Mouse (Mus musculus) limb, embryonic 11.5 days (tissue): Measurements from ENCODE around the gene Zbtb3. TPM values are rescaled to one million over a fixed set of nuclear protein-coding genes. Genes with fewer than 3 reads are reported as not detected.
A peak's percentile ranks its signal among the peaks of the same experiment; 100 is the strongest.

Source experiments
- ATAC-seq: fragments of 200-750 bp; cut with Nextera tagmentation; 2 replicates; pipeline ENCODE4 v1.8.0; 2017; ENCODE audit warnings: low read depth; ENCODE audit not compliant: insufficient number of reproducible peaks, low FRiP score, low TSS enrichment
- DNase-seq: peaks from one replicate; pipeline ENCODE4 v3.0.0-alpha.2; 2015; ENCODE audit warnings: low spot score
- H3K27ac ChIP-seq: fragments of 300-500 bp; sonication (generic); replicated peaks from 2 replicates; pipeline ENCODE4 v1.5.1; 2014; ENCODE audit warnings: low read depth, mild to moderate bottlenecking, low read length
- H3K27me3 ChIP-seq: fragments of 300-500 bp; sonication (generic); 2 replicates; pipeline ENCODE4 v1.6.1; 2014; ENCODE audit warnings: mild to moderate bottlenecking, low read length, mixed read lengths; ENCODE audit not compliant: control insufficient read depth, insufficient read depth
- H3K36me3 ChIP-seq: fragments of 300-500 bp; sonication (generic); 2 replicates; pipeline ENCODE4 v1.6.1; 2014; ENCODE audit warnings: mild to moderate bottlenecking, low read length, moderate library complexity, mixed read lengths; ENCODE audit not compliant: control insufficient read depth, insufficient read depth
- H3K4me1 ChIP-seq: fragments of 300-500 bp; sonication (generic); 2 replicates; pipeline ENCODE4 v1.6.1; 2014; ENCODE audit warnings: low read length, mixed read lengths; ENCODE audit not compliant: control insufficient read depth, insufficient read depth
- H3K4me2 ChIP-seq: fragments of 300-500 bp; sonication (generic); 2 replicates; pipeline ENCODE4 v1.6.1; 2014; ENCODE audit warnings: low read depth, mild to moderate bottlenecking, moderate library complexity; ENCODE audit not compliant: severe bottlenecking
- H3K4me3 ChIP-seq: fragments of 300-500 bp; sonication (generic); 2 replicates; pipeline ENCODE4 v1.5.1; 2014; ENCODE audit warnings: low read depth, low read length
- H3K9ac ChIP-seq: fragments of 300-500 bp; sonication (generic); 2 replicates; pipeline ENCODE4 v1.6.1; 2014; ENCODE audit warnings: mild to moderate bottlenecking, low read length
- H3K9me3 ChIP-seq: fragments of 300-500 bp; sonication (generic); 2 replicates; pipeline ENCODE4 v1.6.1; 2016; ENCODE audit warnings: low read length; ENCODE audit not compliant: control insufficient read depth
- WGBS: fragments of 180-500 bp; shearing (Covaris S2); extraction: QIAGEN DNeasy Blood & Tissue Kit; methylation state at CpG from one replicate; pipeline ENCODE4 v1.1.7; 2014; 5-methylcytosine and 5-hydroxymethylcytosine counted together
- polyA plus RNA-seq: library from polyadenylated mRNA; unstranded; fragments of >200 nt; fragmentation: Nextera tagmentation; extraction: Ambion mirVana; gene quantifications from 2 replicates; pipeline ENCODE4 v1.2.1, GENCODE M21; 2014

The Zbtb3 gene
- polyA plus RNA-seq, 1 experiment from 2014 or later: 5.0 TPM

GRCm38 (mm10) chr19:8817001-8817400 lies 14.6 kb downstream of the Zbtb3 start:
- Histone ChIP-seq H3K4me2 (no peak overlapping the region), H3K27me3 (no peaks in the 10 kb centered on the region), H3K4me3 (0 out of 2 replicates have a peak overlapping the region, but pooled peaks have one; percentile 0), H3K36me3 (peaks cover 13% of the 10 kb centered on the region), H3K9ac (no peak overlapping the region), H3K4me1 (peaks cover 10% of the 10 kb centered on the region), H3K27ac (no peak overlapping the region), H3K9me3 (no peaks in the 10 kb centered on the region)
- ATAC-seq: no peak
- 91% methylated on average over 3 of the region's 3 CpGs for WGBS
- no peak for DNase-seq

DNA sequence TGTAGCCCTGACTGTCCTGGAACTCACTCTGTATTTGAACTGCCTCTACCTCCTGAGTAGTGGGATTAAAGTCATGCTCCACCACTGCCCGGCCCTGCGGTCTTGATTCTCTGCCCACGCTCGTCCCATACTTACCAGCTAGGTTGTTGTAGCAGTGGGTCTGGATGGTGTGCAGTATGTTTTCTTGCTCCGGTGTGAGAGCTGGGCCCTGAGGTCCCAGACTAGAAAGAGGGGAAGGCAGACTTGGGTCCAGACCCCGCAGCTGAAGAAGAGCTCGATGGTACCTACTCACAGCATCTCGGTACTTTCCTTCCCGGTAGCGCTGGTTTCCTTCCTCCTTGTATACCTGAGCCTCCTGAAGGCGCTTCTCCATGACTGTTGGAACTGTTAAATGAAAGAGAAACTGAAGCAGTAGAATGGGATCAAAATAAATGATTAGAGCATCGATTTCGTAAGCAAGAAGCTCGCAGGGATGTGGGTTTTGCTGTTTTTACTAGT lies 16.0 kb downstream of the Zbtb3 start:
- Histone ChIP-seq H3K4me2 (peak overlapping the region; percentile 82), H3K4me1 (peaks cover 14% of the 10 kb centered on the region), H3K9ac (peak overlapping the region; percentile 76), H3K4me3 (peak overlapping the region; percentile 100), H3K27me3 (no peaks in the 10 kb centered on the region), H3K36me3 (peaks cover 13% of the 10 kb centered on the region; the same call in 1 of the 2 replicates), H3K9me3 (no peaks in the 10 kb centered on the region), H3K27ac (peak overlapping the region; percentile 91)
- WGBS: 30% methylated on average over 14 of the region's 14 CpGs
- no peak for DNase-seq
- no peak for ATAC-seq

DNA sequence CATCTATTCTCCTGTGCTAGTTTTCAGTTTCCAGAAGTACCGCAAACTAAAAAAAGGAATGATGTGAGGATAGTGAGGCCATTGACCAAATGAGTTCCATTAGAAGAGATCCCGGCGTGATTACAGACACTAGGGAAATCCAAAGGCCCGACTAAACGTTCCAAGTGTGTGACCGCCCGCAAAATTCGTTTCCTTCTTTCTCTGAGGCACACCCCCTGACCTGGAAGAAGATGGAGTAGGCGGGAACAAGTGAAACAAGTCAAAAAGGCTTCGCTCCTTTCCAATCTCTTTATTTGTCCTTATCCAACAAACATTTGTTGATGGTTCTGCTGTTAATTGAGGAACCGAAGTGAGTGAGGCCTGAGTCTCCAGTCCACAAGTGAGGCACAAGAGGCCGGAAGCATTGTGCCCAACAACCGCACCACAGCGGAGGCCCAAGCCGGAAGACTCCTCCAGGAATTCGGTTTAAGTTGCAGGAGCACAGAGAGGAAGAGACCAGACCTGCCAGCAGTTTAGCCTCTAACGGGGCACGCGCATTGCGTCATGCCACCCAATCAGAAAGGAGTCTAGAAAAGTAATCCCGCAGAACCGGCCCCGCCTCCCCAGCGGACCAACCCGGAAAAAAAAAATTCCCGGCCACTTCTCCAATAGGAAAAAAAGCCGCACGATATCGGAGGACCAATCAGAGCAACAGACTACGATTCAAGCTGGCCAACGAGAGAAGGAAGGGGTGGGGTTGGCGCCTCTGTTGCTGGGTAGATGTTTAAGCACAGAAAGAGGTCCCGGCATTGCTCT lies 16.6 kb downstream of the Zbtb3 start, which contains the start of gene Ttc9c:
Ttc9c (minus strand) TSS at position 533 of the 795 bp plus-strand sequence.
- ATAC-seq: peak; percentile 95
- H3K4me3 ChIP-seq: peak within 1 kb of the TSS; percentile 100
- H3K4me2 ChIP-seq: peak within 1 kb of the TSS; percentile 82
- H3K4me1 ChIP-seq: peaks cover 14% of the 10 kb centered on the region
- H3K27me3 ChIP-seq: no peaks in the 10 kb centered on the region
- under 1% methylated on average over 33 of the region's 33 CpGs for WGBS
- H3K36me3 ChIP-seq: peaks cover 13% of the 10 kb centered on the region; the same call in 1 of the 2 replicates
- peak; percentile 98 for DNase-seq
- H3K9me3 ChIP-seq: no peaks in the 10 kb centered on the region
- H3K9ac ChIP-seq: peak within 1 kb of the TSS; percentile 95
- H3K27ac ChIP-seq: peak within 1 kb of the TSS; percentile 98

DNA sequence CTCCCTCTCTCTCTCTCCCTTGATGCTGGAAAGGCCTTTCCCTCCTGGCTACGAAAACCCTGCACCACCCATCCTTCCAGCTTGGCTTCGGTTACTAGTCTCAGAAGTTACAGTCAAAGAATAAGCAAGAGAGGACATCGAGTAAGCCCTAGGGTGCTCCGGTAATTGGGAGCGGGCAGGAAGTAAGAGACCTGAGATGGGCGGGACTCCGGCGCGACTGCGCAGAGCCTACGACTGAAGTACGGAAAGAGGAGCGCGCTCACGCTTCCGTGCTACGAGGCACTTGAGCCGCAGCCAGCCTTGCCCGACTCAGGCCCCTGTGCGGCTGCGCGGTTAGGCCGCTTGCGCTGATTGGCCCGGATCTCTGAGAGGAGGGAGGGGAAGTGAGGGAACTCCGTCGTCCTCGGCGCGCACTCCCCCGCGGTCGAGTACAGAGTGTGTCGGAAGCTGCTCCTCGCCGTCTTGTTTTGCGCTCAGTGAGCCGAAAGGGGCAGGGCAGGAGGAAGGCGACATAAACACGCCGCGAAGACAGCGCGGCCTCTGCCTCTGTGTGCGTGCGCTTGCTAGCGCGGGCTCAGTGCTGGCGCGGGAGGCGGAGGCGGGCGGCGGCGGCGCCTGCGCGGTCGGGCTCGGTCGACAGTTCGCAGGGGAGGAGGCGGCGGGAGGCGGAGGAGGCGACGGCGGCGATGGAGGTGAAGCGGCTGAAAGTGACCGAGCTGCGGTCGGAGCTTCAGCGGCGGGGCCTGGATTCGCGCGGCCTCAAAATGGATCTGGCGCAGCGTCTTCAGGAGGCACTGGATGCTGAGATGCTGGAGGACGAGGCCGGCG lies 17.5 kb downstream of the Zbtb3 start, which contains the start of gene Hnrnpul2:
Hnrnpul2 (plus strand) TSS at position 415 of the 828 bp plus-strand sequence.
- Histone ChIP-seq H3K4me3 (peak within 1 kb of the TSS; percentile 100), H3K9me3 (no peaks in the 10 kb centered on the region), H3K4me1 (peaks cover 14% of the 10 kb centered on the region), H3K4me2 (peak within 1 kb of the TSS; percentile 82), H3K27me3 (no peaks in the 10 kb centered on the region), H3K36me3 (peaks cover 7% of the 10 kb centered on the region; the same call in 1 of the 2 replicates), H3K9ac (peak within 1 kb of the TSS; percentile 95), H3K27ac (peak within 1 kb of the TSS; percentile 98)
- peak; percentile 96 for ATAC-seq
- peak; percentile 95 for DNase-seq
- WGBS: under 1% methylated on average over 77 of the region's 83 CpGs

DNA sequence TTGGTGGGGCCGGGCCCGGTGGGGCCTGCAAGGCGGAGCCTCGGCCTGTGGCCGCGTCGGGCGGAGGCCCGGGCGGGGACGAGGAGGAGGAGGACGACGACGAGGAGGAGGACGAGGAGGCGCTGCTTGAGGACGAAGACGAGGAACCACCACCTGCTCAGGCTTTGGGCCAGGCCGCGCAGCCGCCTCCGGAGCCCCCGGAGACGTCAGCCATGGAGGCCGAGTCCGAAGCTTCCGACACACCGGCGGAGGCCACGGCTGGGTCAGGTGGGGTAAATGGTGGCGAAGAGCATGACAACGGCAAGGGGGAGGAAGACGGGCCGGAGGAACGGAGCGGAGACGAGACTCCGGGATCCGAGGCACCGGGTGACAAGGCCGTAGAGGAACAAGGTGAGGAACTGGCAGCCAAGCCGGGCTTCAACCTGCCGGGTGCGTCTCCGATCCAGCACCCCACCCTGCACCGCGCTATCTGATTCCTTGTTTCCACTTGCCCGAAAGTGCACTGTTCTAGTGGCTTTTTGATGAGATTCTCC lies 18.1 kb downstream of the Zbtb3 start:
- peaks cover 10% of the 10 kb centered on the region; the same call in 1 of the 2 replicates for H3K36me3 ChIP-seq
- peak overlapping the region; percentile 98 for H3K27ac ChIP-seq
- H3K9me3 ChIP-seq: no peaks in the 10 kb centered on the region
- DNase-seq (no peak), ATAC-seq (no peak)
- H3K4me3 ChIP-seq: peak overlapping the region; percentile 100
- H3K4me2 ChIP-seq: peak overlapping the region; percentile 63
- H3K4me1 ChIP-seq: peaks cover 14% of the 10 kb centered on the region
- no peaks in the 10 kb centered on the region for H3K27me3 ChIP-seq
- H3K9ac ChIP-seq: peak overlapping the region; percentile 95
- under 1% methylated on average over 47 of the region's 48 CpGs for WGBS

DNA sequence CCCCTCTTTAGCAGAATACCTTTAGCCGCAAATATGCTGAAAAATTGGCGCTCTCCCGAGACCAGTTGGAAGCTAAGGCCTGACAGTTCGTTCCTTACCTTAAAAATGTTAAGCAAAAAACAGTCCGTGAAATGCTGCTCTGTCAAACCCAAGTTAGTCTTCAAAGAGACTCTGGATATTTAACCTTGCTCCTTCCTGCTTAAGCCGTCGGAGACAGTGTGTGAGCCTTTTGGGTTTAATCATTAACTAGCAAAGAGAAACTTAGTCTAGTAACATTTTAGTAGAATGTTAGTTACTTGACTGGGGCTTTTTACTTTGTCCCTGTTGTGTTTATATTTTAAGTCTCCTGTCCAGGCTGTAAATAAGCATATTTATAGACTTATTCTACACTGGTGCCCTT lies 18.8 kb downstream of the Zbtb3 start:
- ATAC-seq (no peak), DNase-seq (no peak)
- H3K27me3 ChIP-seq: no peaks in the 10 kb centered on the region
- peak overlapping the region; percentile 98; the same call in 1 of the 2 replicates for H3K27ac ChIP-seq
- H3K9ac ChIP-seq: peak overlapping the region; percentile 95
- peak overlapping the region; percentile 63 for H3K4me2 ChIP-seq
- 2% methylated on average over 7 of the region's 7 CpGs for WGBS
- no peaks in the 10 kb centered on the region for H3K9me3 ChIP-seq
- H3K4me1 ChIP-seq: peaks cover 14% of the 10 kb centered on the region
- H3K4me3 ChIP-seq: peak overlapping the region; percentile 100
- peaks cover 10% of the 10 kb centered on the region; the same call in 1 of the 2 replicates for H3K36me3 ChIP-seq

DNA sequence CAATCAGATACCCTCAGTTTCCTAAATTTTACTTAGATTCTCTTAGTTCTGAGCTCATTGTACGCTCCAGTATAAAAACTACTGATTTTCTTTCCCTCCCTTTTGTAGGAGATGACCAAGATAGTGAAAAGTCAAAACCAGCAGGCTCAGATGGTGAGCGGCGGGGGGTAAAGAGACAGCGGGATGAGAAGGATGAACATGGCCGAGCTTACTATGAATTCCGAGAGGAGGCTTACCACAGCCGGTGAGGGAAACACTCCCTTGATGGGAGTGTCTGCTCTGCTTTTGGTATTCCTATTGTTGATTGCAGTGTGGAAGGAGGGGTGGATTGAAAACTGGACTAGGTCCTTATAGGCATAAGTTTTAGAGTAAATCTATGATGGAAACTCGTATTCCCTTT lies 20.3 kb downstream of the Zbtb3 start:
- Histone ChIP-seq H3K36me3 (peaks cover 17% of the 10 kb centered on the region), H3K4me1 (peaks cover 6% of the 10 kb centered on the region), H3K27me3 (no peaks in the 10 kb centered on the region), H3K4me2 (peak overlapping the region; percentile 63; the same call in 1 of the 2 replicates), H3K9ac (no peak overlapping the region), H3K4me3 (peak overlapping the region; percentile 5; the same call in 1 of the 2 replicates), H3K9me3 (no peaks in the 10 kb centered on the region), H3K27ac (no peak overlapping the region)
- 89% methylated on average over 8 of the region's 8 CpGs for WGBS
- DNase-seq (no peak), ATAC-seq (no peak)

DNA sequence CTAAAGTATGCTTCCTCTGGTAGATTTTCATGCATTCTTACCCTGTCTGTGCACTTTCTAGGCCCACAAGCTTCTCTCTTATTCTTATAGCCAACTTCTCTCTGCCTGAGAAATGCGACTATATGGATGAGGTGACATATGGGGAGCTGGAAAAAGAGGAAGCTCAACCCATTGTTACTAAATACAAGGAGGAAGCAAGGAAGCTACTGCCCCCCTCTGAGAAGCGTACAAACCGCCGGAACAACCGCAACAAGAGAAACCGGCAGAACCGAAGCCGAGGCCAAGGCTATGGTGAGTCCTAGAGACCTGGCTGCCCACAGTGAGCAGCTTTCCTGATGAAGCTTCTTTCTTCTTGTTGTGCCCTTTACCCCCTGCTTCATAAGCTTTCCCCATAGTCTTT lies 27.3 kb downstream of the Zbtb3 start, which contains the start of gene AC129217.1:
AC129217.1 (plus strand) TSS at position 114 of the 400 bp plus-strand sequence.
- Histone ChIP-seq H3K27me3 (no peaks in the 10 kb centered on the region), H3K4me2 (no peak within 1 kb of the TSS), H3K9ac (no peak within 1 kb of the TSS), H3K4me3 (no peak within 1 kb of the TSS), H3K9me3 (no peaks in the 10 kb centered on the region), H3K4me1 (no peaks in the 10 kb centered on the region), H3K36me3 (peaks cover 64% of the 10 kb centered on the region), H3K27ac (no peak within 1 kb of the TSS)
- DNase-seq (no peak), ATAC-seq (no peak)
- WGBS: 91% methylated on average over 8 of the region's 8 CpGs
